11 mouse cellular contexts compared by ENCODE assay signal in the genomic region with DNA sequence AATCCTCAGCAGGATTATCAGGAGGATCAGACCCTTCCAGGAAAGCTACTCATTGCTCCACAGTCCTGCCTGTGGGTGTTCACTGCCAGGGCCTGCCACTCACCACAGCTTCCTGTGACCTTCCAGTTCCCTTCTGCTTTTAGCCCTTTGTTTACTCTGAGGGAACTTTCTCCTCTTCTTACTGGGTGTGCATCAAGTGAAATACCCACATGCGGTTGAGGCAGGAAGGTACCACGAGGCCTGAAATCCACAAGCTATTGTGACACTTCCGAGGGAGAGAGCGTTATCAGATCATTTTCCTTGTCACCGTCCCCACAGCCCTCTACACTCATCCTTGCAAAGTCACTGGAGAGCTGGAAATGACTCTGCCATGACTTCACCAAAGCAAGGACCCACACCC. TPM values are rescaled to one million over a fixed set of nuclear protein-coding genes. Genes with fewer than 3 reads are reported as not detected.
DNase-seq lines count a peak whose midpoint lies in the region; ATAC-seq and TF ChIP-seq lines count a peak whose summit lies in the region.
"Had no signal": no experiment of that assay in that cellular context is flagged by ENCODE, and none has a peak within 500 bp of the region (broad histone marks: within the 10 kb centered on the region; RNA-seq: fewer than 3 reads in every experiment).

No protein-coding gene starts in this region.

- peak; percentile 100 for DNase-seq in 416B (ENCODE audit: low read depth)
- peak; percentile 24 to 51 (median 25) for DNase-seq in liver, embryonic 14.5 days (ENCODE audit: low read depth in 3 of 3, low spot score in 3 of 3)
- no peak for DNase-seq in right cerebral cortex, postnatal 25 days
- no peak for DNase-seq in left cerebral cortex, adult 2 months (ENCODE audit: extremely low spot score in 1 of 2, low spot score in 2 of 2)
- no peak for DNase-seq in midbrain, postnatal 0 days (ENCODE audit: low spot score)
- DNase-seq: forebrain, postnatal 0 days had no signal

- TF ChIP-seq CTCF in liver, embryonic 14.5 days (IDR thresholded peaks at IDR 0.05; ENCODE audit: low read depth), result no peak
- no peak for TF ChIP-seq CTCF in left cerebral cortex, adult 2 months (IDR thresholded peaks at IDR 0.05)
- TF ChIP-seq CTCF in midbrain, postnatal 0 days (IDR thresholded peaks at IDR 0.05), result no peak

- no peak overlapping the region for H3K4me3 ChIP-seq in liver, embryonic 14.5 days (ENCODE audit: insufficient read depth in 1 of 2, low read depth in 2 of 2, low read length in 2 of 2)
- no peak overlapping the region for H3K4me3 ChIP-seq in left cerebral cortex, adult 2 months
- no peak overlapping the region for H3K4me3 ChIP-seq in midbrain, postnatal 0 days (ENCODE audit: low read depth, low read length)
- H3K4me3 ChIP-seq: hindbrain, embryonic 15.5 days; limb, embryonic 12.5 days had no signal

- WGBS in liver, embryonic 14.5 days (ENCODE audit: insufficient replicate concordance), result 2% methylated on average over 5 of the region's 5 CpGs
- 73% methylated on average over 5 of the region's 5 CpGs for WGBS in midbrain, postnatal 0 days

- H3K4me2 ChIP-seq in liver, embryonic 14.5 days (ENCODE audit: low read depth), result no peak overlapping the region
- no peak overlapping the region for H3K4me2 ChIP-seq in midbrain, postnatal 0 days (ENCODE audit: low read depth, low read length, poor library complexity, severe bottlenecking)
- H3K4me2 ChIP-seq: hindbrain, embryonic 15.5 days; limb, embryonic 12.5 days had no signal

- H3K9me3 ChIP-seq in liver, embryonic 14.5 days (ENCODE audit: control insufficient read depth, low read length), result no peaks in the 10 kb centered on the region
- no peaks in the 10 kb centered on the region for H3K9me3 ChIP-seq in midbrain, postnatal 0 days (ENCODE audit: low read length)
- H3K9me3 ChIP-seq: hindbrain, embryonic 15.5 days; limb, embryonic 12.5 days had no signal

- no peak overlapping the region for H3K27ac ChIP-seq in liver, embryonic 14.5 days
- H3K27ac ChIP-seq in left cerebral cortex, adult 2 months, result no peak overlapping the region
- no peak overlapping the region for H3K27ac ChIP-seq in midbrain, postnatal 0 days (ENCODE audit: low read depth, low read length)
- H3K27ac ChIP-seq: hindbrain, embryonic 15.5 days; limb, embryonic 12.5 days had no signal

- intact Hi-C loops in left cerebral cortex, adult 2 months (cut with DNase I), result loop anchor here (10.0 kb wide), 1 partner anchor 981 kb away; no protein-coding TSS in a partner anchor

- no peaks in the 10 kb centered on the region for H3K27me3 ChIP-seq in liver, embryonic 14.5 days (ENCODE audit: control insufficient read depth, insufficient read depth, low read length)
- H3K27me3 ChIP-seq in midbrain, postnatal 0 days (ENCODE audit: insufficient read depth, low read length), result no peaks in the 10 kb centered on the region
- H3K27me3 ChIP-seq: hindbrain, embryonic 15.5 days; limb, embryonic 12.5 days had no signal

- no peak for TF ChIP-seq EP300 in liver, embryonic 14.5 days (IDR thresholded peaks at IDR 0.05; ENCODE audit: low read depth)

- no peak overlapping the region for H3K9ac ChIP-seq in liver, embryonic 14.5 days (replicated peaks)
- H3K9ac ChIP-seq in midbrain, postnatal 0 days (replicated peaks; ENCODE audit: low read length, poor library complexity, severe bottlenecking), result no peak overlapping the region
- H3K9ac ChIP-seq: forebrain, postnatal 0 days; hindbrain, embryonic 15.5 days; limb, embryonic 12.5 days had no signal

- H3K4me1 ChIP-seq in liver, embryonic 14.5 days (replicated peaks; ENCODE audit: control insufficient read depth in 2 of 2, insufficient read depth in 2 of 2, low read length in 1 of 2), result peaks cover 0 to 11% of the 10 kb centered on the region in 2 experiments; a peak in 2 of 4 replicates
- H3K4me1 ChIP-seq in midbrain, postnatal 0 days (ENCODE audit: insufficient read depth, low read length), result no peaks in the 10 kb centered on the region
- H3K4me1 ChIP-seq: hindbrain, embryonic 15.5 days; limb, embryonic 12.5 days had no signal

- no peaks in the 10 kb centered on the region for H3K36me3 ChIP-seq in liver, embryonic 14.5 days (replicated peaks; ENCODE audit: control insufficient read depth, insufficient read depth, low read depth)
- no peaks in the 10 kb centered on the region for H3K36me3 ChIP-seq in midbrain, postnatal 0 days (ENCODE audit: insufficient read depth, low read length)
- H3K36me3 ChIP-seq: hindbrain, embryonic 15.5 days; limb, embryonic 12.5 days had no signal

- ATAC-seq in CD4-positive, CD25-positive, alpha-beta regulatory T cell, adult 4 months, result peak; percentile 63
- peak; percentile 66 for ATAC-seq in liver, embryonic 14.5 days (ENCODE audit: insufficient read depth)
- peak; percentile 83 for ATAC-seq in monocyte, adult 5-6 weeks (replicated peaks; ENCODE audit: insufficient number of reproducible peaks, low FRiP score, low TSS enrichment, poor library complexity, severe bottlenecking)
- ATAC-seq in erythroblast, adult 5-6 weeks (replicated peaks; ENCODE audit: low FRiP score, poor library complexity, severe bottlenecking), result no peak
- no peak for ATAC-seq in midbrain, postnatal 0 days (ENCODE audit: low FRiP score)
- ATAC-seq: forebrain, postnatal 0 days had no signal

RNA-seq across cellular contexts. Expression of a gene that starts 16.3 kb away (rescaled TPM):
- under 1 TPM in 1 of 2 experiments, not detected in 1; 0.04 TPM for polyA plus RNA-seq in CD4-positive, CD25-positive, alpha-beta regulatory T cell, adult 4 months (2017; shearing (Covaris generic))
- 6.7 and 8.3 TPM in 2 replicates for polyA plus RNA-seq in liver, embryonic 14.5 days (2012; rRNA removed)
- 11.6 and 11.9 TPM in 2 replicates for polyA plus RNA-seq in liver, embryonic 14.5 days (2014; fragmentation: Nextera tagmentation; extraction: Ambion mirVana)
- total RNA-seq in monocyte, adult 5-6 weeks (2017), result 18.5 to 33.3 TPM (median 29.6 TPM) in 3 replicates
- 12.7 and 15.8 TPM in 2 replicates for total RNA-seq in erythroblast, adult 5-6 weeks (2015; ENCODE audit: low replicate concordance)
- total RNA-seq in erythroblast, adult 5-6 weeks (2017; ENCODE audit: low replicate concordance), result 6.0 and 6.2 TPM in 2 replicates
- 1 to 10 TPM in 1 of 2 experiments, under 1 TPM in 1; 0.75 to 1.1 TPM for total RNA-seq in left cerebral cortex, adult 2 months (2021)
- total RNA-seq in midbrain, postnatal 0 days (2014; rRNA removed), result 0.05 and 0.09 TPM in 2 replicates
- polyA plus RNA-seq in midbrain, postnatal 0 days (2015; fragmentation: Nextera tagmentation; extraction: Ambion mirVana), result 0.02 and 0.04 TPM in 2 replicates

RNA-seq across cellular contexts. Expression of a gene that starts 20.3 kb away (rescaled TPM):
- 1 to 10 TPM; 3.8 to 4.1 TPM for polyA plus RNA-seq in CD4-positive, CD25-positive, alpha-beta regulatory T cell, adult 4 months (2017; shearing (Covaris generic))
- polyA plus RNA-seq in liver, embryonic 14.5 days (2012; rRNA removed), result 0.31 and 0.37 TPM in 2 replicates
- 0.54 and 0.75 TPM in 2 replicates for polyA plus RNA-seq in liver, embryonic 14.5 days (2014; fragmentation: Nextera tagmentation; extraction: Ambion mirVana)
- total RNA-seq in monocyte, adult 5-6 weeks (2017), result 1.6 to 3.5 TPM (median 1.7 TPM) in 3 replicates
- 1.3 TPM in 1 of 2 replicates, not detected in the other for total RNA-seq in erythroblast, adult 5-6 weeks (2015; ENCODE audit: low replicate concordance)
- 0.84 TPM in 1 of 2 replicates, not detected in the other for total RNA-seq in erythroblast, adult 5-6 weeks (2017; ENCODE audit: low replicate concordance)
- total RNA-seq in left cerebral cortex, adult 2 months (2021), result not detected
- not detected in 2 replicates for total RNA-seq in midbrain, postnatal 0 days (2014; rRNA removed)
- polyA plus RNA-seq in midbrain, postnatal 0 days (2015; fragmentation: Nextera tagmentation; extraction: Ambion mirVana), result not detected in 2 replicates
- total RNA-seq: forebrain, postnatal 0 days had no signal
- polyA plus RNA-seq: forebrain, postnatal 0 days; hindbrain, embryonic 15.5 days; limb, embryonic 12.5 days had no signal

Comparison
In these comparisons a context has a peak if more than half of its experiments do, and no peak if none do; other contexts are left out.
1. DNase-seq: peak in 416B (single experiment) and liver, embryonic 14.5 days (3 of 3); none in right cerebral cortex, postnatal 25 days (single experiment), left cerebral cortex, adult 2 months (0 of 2) and midbrain, postnatal 0 days (single experiment).
2. ATAC-seq: peak in CD4-positive, CD25-positive, alpha-beta regulatory T cell, adult 4 months (single experiment), liver, embryonic 14.5 days (single experiment) and monocyte, adult 5-6 weeks (single experiment); none in erythroblast, adult 5-6 weeks (single experiment) and midbrain, postnatal 0 days (single experiment).